Mouse (Mus musculus): ENCODE results near the gene Tnrc6c. TPM values are rescaled to one million over a fixed set of nuclear protein-coding genes. Genes with fewer than 3 reads are reported as not detected.

The Tnrc6c gene
- total RNA-seq (2021) = 10 to 100 TPM; 16.5 to 18.1 TPM
- long read RNA-seq, experiment 1, full-length matches to known transcripts = 1 of 7 reads
- long read RNA-seq, experiment 1, partial matches to known transcripts = 5 of 7 reads
- long read RNA-seq, experiment 1, other reads (novel, unspliced or antisense) = 1 of 7 reads
- long read RNA-seq, experiment 2, full-length matches to known transcripts = 1 of 14 reads
- long read RNA-seq, experiment 2, partial matches to known transcripts = 7 of 14 reads
- long read RNA-seq, experiment 2, other reads (novel, unspliced or antisense) = 6 of 14 reads

GRCm38 (mm10) chr11:117653491-117654351 lies at the start of gene Tnrc6c:
TSS of gene Tnrc6c (plus strand) at chr11:117654289.
- DNase-seq = peak; percentile 66
- intact Hi-C loops (cut with DNase I; ENCODE audit: low total_unique reads) = loop anchor here (10.0 kb wide), 1 partner anchor 269 kb away; no protein-coding TSS in a partner anchor

GRCm38 (mm10) chr11:117606137-117606536 lies 48.0 kb upstream of the Tnrc6c start:
- intact Hi-C loops (cut with DNase I; ENCODE audit: low total_unique reads) = no loop called here

GRCm38 (mm10) chr11:117606605-117607203 lies 47.4 kb upstream of the Tnrc6c start:
- intact Hi-C loops (cut with DNase I; ENCODE audit: low total_unique reads) = no loop called here
- DNase-seq = no peak

More at GRCm38 (mm10) chr11:117606137-117606536, 48.0 kb upstream of the Tnrc6c start:
- no peak for DNase-seq

- no peak for DNase-seq
- intact Hi-C loops (cut with DNase I; ENCODE audit: low total_unique reads) = no loop called here
Measured at GRCm38 (mm10) chr11:117608141-117608789, 45.8 kb upstream of the Tnrc6c start.

GRCm38 (mm10) chr11:117608976-117609375 lies 45.1 kb upstream of the Tnrc6c start:
- DNase-seq = no peak
- intact Hi-C loops (cut with DNase I; ENCODE audit: low total_unique reads) = no loop called here

- intact Hi-C loops (cut with DNase I; ENCODE audit: low total_unique reads) = no loop called here
- no peak for DNase-seq
Measured at GRCm38 (mm10) chr11:117610589-117610988, 43.5 kb upstream of the Tnrc6c start.

GRCm38 (mm10) chr11:117611068-117611467 lies 43.0 kb upstream of the Tnrc6c start:
- DNase-seq = peak; percentile 71
- intact Hi-C loops (cut with DNase I; ENCODE audit: low total_unique reads) = no loop called here

- DNase-seq = no peak
- intact Hi-C loops (cut with DNase I; ENCODE audit: low total_unique reads) = no loop called here
Measured at GRCm38 (mm10) chr11:117611860-117612259, 42.2 kb upstream of the Tnrc6c start.

- no peak for DNase-seq
- intact Hi-C loops (cut with DNase I; ENCODE audit: low total_unique reads) = no loop called here
Measured at GRCm38 (mm10) chr11:117612885-117613284, 41.2 kb upstream of the Tnrc6c start.

- intact Hi-C loops (cut with DNase I; ENCODE audit: low total_unique reads) = no loop called here
- DNase-seq = no peak
Measured at GRCm38 (mm10) chr11:117617368-117617908, 36.7 kb upstream of the Tnrc6c start.

- DNase-seq = no peak
- intact Hi-C loops (cut with DNase I; ENCODE audit: low total_unique reads) = no loop called here
Measured at GRCm38 (mm10) chr11:117618214-117618613, 35.9 kb upstream of the Tnrc6c start.

GRCm38 (mm10) chr11:117618774-117619173 lies 35.3 kb upstream of the Tnrc6c start:
- intact Hi-C loops (cut with DNase I; ENCODE audit: low total_unique reads) = no loop called here

GRCm38 (mm10) chr11:117619581-117619980 lies 34.5 kb upstream of the Tnrc6c start:
- intact Hi-C loops (cut with DNase I; ENCODE audit: low total_unique reads) = no loop called here
- no peak for DNase-seq

More at GRCm38 (mm10) chr11:117618774-117619173, 35.3 kb upstream of the Tnrc6c start:
- DNase-seq = peak; percentile 58

GRCm38 (mm10) chr11:117625196-117625595 lies 28.9 kb upstream of the Tnrc6c start:
- intact Hi-C loops (cut with DNase I; ENCODE audit: low total_unique reads) = no loop called here
- DNase-seq = no peak

GRCm38 (mm10) chr11:117626557-117626956 lies 27.5 kb upstream of the Tnrc6c start:
- intact Hi-C loops (cut with DNase I; ENCODE audit: low total_unique reads) = no loop called here
- DNase-seq = no peak

- DNase-seq = no peak
- intact Hi-C loops (cut with DNase I; ENCODE audit: low total_unique reads) = no loop called here
Measured at GRCm38 (mm10) chr11:117627060-117627562, 27.0 kb upstream of the Tnrc6c start.

GRCm38 (mm10) chr11:117627746-117628311 lies 26.3 kb upstream of the Tnrc6c start:
- intact Hi-C loops (cut with DNase I; ENCODE audit: low total_unique reads) = no loop called here

GRCm38 (mm10) chr11:117628312-117628779 lies 25.7 kb upstream of the Tnrc6c start:
- intact Hi-C loops (cut with DNase I; ENCODE audit: low total_unique reads) = no loop called here
- DNase-seq = no peak

More at GRCm38 (mm10) chr11:117627746-117628311, 26.3 kb upstream of the Tnrc6c start:
- no peak for DNase-seq

GRCm38 (mm10) chr11:117629865-117630264 lies 24.2 kb upstream of the Tnrc6c start:
- intact Hi-C loops (cut with DNase I; ENCODE audit: low total_unique reads) = no loop called here
- DNase-seq = no peak

Data from gastrocnemius, postnatal 14 days (tissue).